Mouse (Mus musculus): Measurements from ENCODE around the gene Taok2.
"Not testable (repeated sequence)": the region's sequence is repeated elsewhere in the genome, so short reads cannot be mapped to it uniquely, and the experiment has no call there.

The Taok2 gene

DNA sequence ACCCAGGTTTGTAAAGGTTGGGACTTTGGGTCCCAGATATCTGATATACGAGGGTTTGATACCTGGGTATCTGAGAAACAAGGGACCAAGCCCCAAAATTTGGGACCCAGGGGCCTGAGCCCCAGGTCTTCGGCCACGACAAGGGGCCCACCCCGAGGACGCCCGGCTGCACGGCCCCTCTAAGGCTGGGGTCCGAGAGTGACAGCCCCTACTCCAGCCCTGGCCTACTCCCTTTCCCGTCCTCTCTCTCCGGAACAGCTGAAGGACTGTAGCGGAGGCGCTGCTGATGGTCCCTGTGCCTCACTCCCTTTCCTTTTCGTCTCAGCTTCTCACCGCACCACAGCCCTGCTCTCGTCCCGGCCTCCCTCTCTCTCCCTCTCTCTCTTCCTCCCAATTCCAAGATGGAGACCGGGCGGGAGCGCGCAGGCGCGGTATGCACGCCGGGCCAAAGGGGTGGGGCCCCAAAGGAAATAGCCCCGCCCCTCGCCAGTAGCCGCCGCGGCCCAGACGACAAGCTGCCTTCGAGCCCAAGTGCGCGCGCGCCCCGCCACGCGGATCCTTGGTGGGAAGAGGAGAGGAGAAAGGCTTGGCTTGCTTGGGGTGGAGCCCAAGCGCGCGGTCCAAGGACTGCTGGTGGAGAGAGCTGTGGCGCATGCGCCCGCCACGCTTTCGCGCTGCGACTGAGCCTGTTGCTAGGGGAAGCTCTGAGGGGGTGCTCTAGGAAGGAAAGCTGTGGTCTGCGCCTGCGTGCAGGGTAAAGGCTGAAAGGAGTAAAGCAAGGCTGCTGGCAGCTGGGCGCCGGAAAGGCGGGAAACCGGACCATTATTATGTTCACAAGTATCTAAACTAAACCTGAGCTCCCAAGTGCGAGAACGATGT, at the start of gene Taok2:
Gene Taok2 (minus strand): TSS at position 418 of the 879 bp plus-strand sequence.
- peak; percentile 95 for DNase-seq (ENCODE audit: low spot score)

DNA sequence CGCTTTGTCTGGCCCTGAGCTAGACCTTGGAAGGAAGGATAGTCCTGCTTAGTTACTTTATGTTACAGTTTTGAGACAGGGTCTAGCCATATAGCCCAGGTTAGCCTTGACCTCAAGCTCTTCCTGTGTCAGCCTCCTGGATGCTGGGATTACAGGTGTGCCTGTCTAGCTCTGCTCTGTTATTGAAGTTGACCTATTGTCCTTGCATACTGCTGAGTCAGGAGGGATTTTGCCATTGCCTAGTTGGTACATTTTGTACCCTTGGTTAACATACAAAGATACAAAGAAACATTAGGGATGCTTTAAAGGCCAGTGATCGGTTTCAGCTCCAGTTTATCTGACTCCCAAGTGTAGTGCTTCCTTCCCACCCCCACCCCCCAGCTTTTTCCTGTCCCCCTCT, 48.1 kb upstream of the Taok2 start:
- DNase-seq (ENCODE audit: low spot score), result no peak

DNA sequence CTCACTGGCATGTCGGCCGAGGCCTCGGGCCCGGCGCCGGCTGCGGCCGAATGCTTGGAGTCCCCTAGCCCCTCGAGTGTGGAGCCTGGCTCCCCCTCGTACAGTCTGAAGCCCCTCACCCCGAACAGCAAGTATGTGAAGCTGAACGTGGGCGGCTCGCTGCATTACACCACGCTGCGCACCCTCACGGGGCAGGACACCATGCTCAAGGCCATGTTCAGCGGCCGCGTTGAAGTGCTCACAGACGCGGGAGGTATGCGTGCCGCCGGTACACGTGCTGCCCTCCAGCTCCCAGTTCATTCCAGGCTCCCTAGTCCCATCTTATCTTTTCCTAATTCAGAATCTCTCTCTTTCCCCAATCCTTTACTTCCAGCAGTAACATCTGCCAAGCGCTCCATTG, 44.5 kb upstream of the Taok2 start:
- DNase-seq (ENCODE audit: low spot score), result no peak

DNA sequence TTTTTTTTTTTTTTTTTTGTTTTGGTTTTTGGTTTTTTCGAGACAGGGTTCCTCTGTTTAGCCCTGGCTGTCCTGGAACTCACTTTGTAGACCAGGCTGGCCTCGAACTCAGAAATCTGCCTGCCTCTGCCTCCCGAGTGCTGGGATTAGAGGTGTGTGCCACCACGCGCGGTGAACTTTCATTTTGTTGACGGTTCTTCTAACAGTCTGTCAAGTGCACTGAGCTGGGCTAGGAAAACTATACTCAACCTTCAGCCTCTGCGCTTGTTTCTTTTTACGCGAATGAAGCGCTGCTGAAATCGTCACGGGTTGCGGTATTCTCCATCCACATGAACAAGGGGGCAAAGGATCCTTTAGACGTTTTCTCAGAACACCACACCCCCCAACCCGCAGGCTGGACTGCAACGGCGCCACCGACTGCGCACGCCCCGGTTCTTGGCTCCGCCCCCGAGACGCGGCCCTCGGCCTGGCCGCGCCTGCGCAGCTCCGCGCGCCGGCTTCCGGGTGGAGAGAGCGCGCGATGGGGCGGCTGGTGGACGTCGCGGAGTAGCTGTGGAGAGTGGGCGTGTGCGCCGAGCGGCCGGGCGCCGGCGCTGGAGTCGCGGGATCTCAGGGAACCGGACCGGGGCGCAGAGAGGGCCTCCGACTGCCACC, 44.0 kb upstream of the Taok2 start, which contains the start of gene Kctd13:
Gene Kctd13 (plus strand): TSS at position 496 of the 654 bp plus-strand sequence.
- peak; percentile 81 for DNase-seq (ENCODE audit: low spot score)

DNA sequence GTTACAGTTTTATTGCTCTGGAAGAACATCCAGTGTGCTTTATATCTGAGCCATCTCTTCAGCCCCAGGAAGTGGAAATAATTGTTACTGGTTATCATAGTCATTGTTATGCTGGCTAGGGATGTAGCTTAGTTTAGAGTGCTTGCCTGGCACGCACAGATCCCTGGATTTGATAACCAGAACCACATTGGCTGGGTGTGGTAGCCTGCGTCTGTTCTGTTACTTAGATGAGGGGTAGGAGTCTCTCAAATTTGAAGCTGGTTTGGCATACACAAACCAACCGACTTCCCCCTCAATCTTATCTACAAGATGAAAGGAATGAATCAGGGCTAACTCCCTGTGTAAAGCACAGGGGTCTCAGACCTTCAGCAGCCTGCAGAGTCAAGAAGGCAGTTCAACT, 41.8 kb upstream of the Taok2 start:
- DNase-seq (ENCODE audit: low spot score), result no peak

DNA sequence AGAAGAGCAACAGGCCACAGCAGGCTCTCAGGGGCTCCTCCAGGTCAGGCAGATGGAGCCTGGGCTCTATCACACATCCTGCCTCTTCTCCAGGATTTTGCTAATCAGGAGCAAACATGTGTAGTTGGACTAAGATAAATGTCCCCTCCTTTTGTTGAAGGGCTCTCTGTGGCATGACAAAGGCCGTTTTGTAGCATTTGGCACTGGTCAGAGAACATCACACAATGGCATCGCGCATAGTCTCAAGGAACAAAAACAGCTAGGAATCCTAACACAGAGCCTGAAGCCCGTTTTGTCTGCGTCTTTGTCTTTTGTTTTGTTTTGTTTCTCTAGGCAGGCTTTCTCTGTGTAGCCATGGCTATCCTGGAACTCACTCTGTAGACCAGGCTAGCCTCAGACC, 39.5 kb upstream of the Taok2 start:
- no peak for DNase-seq (ENCODE audit: low spot score)

DNA sequence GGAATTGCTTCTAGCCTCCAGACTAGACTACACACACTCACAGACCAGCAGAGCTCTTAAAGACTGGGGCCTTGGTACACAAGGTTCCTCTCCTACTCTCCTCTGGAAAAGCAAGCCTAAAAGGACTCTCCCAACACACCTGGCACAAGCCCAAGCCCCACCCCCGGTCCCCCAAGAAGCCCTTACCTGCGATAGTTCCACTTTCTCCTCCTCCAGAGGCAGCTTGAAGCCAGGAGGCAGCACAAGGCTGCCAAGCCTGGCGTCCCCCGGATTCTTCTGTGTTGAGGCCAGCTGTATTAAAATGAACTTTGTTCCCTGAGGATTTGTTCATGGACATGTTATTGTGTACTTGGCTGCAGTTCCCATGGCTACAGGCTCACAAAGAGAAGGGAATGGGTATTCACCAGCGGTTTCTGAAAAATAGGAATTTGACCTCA, 38.1 kb upstream of the Taok2 start, which contains the start of gene Tmem219:
Gene Tmem219 (minus strand): TSS at position 294 of the 437 bp plus-strand sequence.
- DNase-seq (ENCODE audit: low spot score), result peak; percentile 39

DNA sequence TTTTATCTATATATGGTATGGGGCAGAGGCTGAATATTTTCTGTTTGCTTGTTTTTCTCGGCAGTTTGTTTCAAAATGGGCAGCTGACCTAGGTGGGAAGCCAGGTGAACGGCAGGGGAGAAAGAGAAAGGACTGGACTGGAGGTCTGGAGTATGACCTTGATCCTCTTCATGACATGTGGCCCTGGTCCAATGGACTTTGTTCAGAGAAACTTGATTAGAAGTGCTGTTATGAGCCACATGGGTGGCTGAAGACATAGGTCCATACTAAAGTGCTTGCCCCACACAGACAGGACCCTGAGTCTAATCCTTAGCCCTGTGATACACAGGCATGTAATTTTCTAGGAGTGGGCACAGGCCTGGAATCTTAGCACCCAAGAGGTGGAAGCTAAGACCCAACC, 37.1 kb upstream of the Taok2 start:
- no peak for DNase-seq (ENCODE audit: low spot score)

DNA sequence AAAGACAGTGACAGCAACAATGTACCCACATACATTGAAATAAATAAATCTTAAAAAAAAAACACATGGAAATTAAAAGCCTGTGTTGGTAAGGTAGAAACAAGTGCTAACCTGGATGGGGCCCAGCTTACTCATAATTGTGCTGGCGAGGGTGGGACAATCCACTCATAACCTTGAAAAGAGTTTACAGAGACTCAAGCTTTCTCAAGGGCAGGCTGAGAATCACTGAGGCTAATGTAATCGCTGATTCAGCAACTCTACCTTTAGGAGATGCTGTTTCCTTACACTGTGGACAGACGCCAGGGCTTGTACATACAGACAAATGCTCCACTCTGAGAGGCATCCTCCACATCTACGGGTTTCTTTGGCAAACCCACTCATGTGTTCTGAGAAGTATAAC, 35.5 kb upstream of the Taok2 start:
- no peak for DNase-seq (ENCODE audit: low spot score)

DNA sequence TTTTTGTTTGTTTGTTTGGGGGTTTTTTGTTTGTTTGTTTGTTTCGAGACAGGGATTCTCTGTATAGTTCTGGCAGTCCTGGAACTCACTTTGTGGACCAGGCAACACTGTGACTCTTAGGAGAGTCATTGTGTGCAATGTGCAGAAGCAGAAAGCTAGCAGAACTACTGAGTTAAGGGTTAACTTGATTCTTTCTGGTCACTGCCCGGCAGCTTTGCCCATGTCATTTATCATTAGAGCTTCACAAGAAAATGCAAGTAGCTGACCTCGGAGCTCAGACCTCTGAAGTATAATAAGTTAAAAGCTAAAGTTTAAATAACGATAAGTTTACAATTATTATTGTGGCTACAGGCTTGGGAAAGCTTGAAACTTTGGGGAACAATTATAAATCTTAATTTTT, 33.9 kb upstream of the Taok2 start:
- not testable (repeated sequence) for DNase-seq (ENCODE audit: low spot score)

DNA sequence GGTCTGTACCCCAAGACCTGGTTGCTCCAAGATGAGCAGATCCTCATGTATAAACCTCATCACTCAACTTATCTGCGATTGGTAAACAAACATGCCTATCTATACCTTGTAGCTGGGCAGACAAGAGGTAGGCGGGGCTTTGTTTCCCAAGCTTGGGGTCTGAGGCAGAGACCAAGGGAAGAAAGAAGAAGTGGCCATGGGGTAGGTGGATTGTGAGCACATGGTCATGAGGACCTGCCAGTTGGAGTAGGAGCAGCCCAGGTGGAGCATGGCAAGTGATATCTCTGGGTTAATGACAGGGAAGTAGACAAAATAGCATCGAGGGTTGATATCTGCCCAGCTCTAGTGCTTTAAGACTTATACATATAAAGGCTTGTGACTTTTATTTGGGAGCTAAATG, 30.3 kb upstream of the Taok2 start:
- DNase-seq (ENCODE audit: low spot score), result no peak

DNA sequence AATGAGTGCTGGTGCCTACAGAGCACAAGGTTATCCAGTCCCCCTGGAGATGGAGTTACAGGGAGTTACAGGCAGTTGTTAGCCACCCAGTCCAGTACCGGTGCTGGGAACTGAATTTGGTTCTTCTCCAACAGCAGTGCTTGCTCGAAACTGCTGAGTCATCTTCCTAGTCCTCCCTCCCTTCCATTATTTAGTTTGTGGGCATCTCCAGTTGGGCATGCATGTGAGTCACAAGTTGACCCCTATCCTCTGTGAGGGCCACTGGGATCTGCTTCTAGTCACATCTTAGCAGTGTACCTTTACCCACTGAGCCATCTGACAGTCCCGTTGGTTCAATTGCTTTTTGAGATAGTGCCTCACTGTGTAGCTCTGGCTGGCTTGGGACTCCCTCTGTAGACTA, 21.1 kb upstream of the Taok2 start:
- DNase-seq (ENCODE audit: low spot score), result no peak

DNA sequence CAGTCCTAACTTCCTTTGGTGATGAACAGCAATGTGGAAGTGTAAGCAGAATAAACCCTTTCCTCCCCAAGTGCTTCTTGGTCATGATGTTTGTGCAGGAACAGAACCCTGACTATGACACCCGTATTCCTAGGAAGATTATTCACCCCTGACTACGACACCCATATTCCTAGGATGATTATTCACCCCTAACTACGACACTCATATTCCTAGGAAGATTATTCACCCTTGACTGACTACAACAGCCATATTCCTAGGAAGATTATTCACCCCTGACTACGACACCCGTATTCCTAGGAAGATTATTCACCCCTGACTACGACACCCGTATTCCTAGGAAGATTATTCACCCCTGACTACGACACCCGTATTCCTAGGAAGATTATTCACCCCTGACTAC, 15.3 kb upstream of the Taok2 start:
- DNase-seq (ENCODE audit: low spot score), result not testable (repeated sequence)

DNA sequence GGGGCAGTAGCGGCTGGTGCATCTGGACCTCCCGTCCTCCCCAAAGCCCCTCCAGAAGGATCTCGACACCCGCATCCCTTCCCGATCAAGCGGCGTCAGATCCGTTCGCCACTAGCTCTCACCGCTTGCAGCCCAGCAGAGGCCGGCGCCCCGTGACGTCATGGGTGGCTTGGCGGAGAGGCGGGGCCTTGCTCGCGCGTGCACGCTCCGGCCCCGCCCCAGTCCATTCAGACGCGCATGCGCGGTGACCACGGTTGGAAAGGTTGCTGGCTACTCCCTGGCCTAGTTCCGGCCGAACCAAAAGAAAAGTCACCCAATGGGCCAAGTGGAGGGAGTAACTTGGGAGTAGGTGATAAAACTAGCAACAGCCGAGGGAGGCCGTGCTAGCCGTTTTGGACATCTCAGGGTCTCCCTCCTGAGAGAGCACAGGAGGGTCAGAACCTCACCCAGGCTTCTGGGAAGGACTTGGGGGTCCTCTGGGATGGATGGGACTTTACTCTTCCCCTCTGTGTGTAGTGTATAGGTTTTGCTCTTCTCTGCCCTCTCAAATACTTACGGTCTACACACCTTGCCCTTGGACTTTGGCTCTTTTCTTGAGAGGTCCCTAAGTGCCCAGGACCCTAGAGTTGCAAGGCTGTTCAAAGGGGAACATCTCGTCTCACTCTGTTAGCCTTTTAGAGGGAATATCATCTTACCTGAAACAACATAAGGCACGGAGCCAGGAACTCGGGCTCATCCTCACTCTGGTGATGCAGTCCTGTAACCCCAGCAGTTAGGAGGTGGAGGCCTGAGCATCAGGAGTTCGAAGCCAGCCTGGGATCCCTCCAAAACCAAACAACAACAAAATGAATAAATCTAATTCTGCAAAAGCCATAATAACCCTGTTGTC, 13.8 kb upstream of the Taok2 start:
- peak; percentile 97 for DNase-seq (ENCODE audit: low spot score)

DNA sequence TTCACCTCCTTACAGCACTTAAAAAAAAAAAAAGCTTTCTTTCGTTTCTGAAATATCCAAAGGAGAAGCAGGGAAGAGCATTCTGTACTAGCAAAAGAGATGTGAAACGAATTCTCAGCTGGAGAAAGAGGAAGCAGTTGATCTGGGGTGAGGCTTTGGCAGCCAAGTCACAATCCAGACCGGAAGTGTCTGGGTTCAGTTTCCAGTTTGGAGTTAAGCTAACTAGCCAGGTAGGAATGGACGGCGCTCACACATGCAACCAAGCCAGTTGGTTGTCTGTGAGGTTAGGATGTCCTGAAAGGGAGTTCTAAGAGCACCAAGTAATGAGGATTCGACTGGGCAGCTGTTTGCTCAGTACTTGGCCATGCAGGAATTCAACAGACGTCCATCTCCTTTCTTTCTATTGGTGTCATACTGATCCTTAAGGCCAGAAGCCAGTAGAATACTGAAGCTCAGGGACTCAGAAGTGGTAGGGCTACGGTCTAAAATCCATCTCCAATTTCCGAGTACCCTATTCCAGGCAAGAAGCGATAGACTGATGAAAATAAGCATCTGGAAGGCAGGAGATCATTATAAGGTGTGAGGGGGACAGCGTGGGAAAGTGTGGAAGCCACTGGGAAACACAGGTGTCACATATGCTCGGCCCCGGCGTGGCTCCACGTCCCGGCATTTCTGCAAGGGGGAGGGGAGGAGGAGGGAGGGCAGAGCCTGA, 13.0 kb upstream of the Taok2 start:
- no peak for DNase-seq (ENCODE audit: low spot score)

DNA sequence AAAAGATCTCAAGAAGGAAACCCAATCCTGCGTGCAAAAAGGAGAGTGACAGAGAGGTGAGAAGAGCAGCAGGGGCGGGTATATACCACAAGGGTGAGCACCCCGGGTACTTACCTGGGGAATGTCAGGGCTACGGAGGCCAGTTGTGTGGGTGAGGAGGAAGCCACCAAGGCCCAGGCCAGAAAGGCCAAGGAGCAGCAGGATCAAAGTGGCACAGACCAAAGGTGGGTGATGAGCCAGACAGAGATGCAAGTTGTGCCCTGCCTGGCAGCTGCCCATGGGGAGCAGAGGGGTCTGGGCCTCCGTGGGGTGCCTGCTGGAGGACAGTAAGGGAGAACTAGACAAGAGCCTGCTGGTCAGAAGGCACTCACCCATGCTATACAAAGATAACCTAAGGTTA, 12.4 kb upstream of the Taok2 start:
- no peak for DNase-seq (ENCODE audit: low spot score)

DNA sequence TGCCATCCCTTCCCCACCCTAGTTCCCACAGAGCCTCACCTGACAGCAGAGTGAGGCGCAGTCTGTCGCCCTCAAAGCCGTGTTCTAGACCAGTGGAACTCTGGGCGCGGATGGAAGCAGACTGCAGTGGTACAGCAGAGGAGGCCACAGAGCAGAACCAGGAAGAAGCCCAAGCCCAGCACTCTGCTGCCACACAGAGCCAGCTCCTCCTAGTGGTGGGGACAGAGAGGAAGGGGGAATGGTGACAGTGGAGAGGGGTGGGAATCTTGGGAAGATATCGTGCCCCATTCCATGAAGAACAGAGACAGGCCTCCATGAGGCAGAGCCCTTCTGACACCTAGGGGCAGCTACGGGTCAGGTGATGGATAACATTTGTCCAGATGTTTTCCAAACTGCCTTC, 4.3 kb upstream of the Taok2 start:
- no peak for DNase-seq (ENCODE audit: low spot score)

DNA sequence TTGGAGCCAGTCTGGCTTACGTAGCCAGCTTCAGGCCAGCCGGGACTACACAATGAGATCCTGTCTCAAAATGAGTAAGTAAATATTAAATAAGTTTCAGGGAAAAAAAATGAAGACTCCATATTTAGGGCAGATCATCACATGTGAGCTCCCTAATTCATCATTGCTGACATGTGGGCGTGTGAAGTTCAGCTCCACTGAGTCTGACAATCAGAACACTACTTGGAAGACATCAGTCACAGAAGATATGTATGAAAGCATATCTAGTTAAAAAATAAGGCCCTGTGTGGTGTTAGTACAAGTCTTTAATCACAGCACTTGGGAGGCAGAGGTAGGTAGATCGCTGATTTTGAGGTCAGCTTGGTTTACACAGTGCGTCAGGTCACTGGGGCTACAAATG, 2.8 kb upstream of the Taok2 start:
- no peak for DNase-seq (ENCODE audit: low spot score)

DNA sequence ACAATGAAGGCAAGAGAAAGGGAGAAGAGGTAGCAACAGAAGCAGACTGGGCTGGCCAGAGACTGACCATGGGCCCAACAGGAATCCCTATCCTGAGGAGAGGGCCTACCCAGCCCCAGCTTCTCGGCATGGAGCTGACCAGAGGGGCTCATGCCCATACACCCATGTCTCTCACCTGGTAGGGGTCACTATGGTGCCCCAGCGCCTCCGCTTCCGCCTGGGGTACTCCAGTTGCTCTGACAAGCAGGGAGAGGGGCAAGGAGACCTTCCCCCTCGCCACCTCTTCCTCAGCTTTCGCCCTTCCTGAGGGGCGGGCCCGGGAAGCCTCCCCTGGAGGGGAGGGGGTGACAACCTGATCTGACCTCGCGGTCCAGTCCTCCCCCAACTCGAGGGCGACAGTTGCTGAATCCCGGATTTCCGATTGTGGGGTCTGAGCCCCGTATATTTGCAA, 747 bp downstream of the Taok2 start:
- no peak for DNase-seq (ENCODE audit: low spot score)

DNA sequence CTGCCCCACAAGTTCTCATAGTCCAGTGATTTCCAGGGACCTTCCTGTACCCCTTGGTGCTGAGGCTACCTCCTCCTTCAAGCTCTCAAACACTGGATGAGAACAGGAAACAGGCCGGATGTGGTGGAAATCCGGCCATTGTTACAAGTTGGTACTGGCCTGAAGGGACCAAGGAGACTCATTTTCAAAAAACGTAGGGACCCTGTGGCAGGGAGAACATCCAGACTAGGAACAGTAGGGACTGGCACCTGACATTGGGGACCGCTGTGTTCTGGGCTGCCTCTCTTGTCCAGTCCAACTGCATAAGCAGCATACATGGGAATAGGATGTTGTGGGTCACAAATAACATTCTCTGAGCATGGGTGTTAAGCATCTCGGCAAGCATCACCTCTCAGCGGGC, 3.5 kb downstream of the Taok2 start:
- DNase-seq (ENCODE audit: low spot score), result no peak

DNA sequence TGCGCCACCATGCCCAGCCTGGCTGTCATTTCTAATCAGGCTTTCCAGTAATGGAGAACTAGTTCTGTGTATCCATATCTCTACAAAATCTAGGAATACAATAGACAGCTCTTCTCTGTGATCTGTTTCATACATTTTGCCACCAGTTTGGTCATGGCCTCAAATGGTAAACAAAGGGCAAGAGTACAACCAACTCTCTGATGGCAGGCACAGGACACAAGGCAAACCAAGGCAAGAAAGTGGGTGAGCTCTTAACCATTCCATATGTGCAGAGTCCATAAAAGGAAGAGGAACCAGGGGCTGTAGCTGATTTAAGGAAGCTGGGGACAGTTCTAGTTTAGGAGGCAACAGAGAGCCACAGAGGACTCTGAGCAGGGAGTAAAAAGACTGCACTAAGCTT, 7.3 kb downstream of the Taok2 start:
- no peak for DNase-seq (ENCODE audit: low spot score)

DNA sequence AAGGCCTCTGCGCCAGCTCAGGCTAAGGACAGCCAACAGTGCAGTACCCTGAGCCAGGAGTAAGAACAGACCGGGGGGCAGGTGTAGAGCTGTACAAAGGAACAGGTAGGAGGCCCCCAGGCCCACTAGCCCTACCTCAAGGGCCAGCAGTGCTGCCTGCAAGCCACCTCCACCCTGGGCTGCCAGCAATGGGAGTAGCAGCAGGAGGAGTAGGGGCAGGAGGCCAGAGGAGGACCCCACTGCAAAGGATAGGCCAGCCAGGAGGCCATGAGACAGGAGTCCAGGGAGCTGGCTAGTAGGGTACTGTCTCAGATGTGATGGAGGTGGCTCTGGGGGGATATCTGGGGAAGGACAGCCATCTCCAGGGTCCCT, 14.0 kb downstream of the Taok2 start:
- no peak for DNase-seq (ENCODE audit: low spot score)
